Mouse (Mus musculus) central nervous system, embryonic 18 days (tissue): ENCODE measurements around the gene Plpp6. TPM values are rescaled to one million over a fixed set of nuclear protein-coding genes. Genes with fewer than 3 reads are reported as not detected.

Source experiments
- polyA plus RNA-seq: library from polyadenylated mRNA; depleted of rRNA; stranded (reverse); fragments of >200 nt; gene quantifications from 2 replicates; pipeline ENCODE4 v1.2.3, GENCODE M21; 2012; rRNA removed

Plpp6 gene
- 10.6 and 11.4 TPM in 2 replicates for polyA plus RNA-seq

DNA sequence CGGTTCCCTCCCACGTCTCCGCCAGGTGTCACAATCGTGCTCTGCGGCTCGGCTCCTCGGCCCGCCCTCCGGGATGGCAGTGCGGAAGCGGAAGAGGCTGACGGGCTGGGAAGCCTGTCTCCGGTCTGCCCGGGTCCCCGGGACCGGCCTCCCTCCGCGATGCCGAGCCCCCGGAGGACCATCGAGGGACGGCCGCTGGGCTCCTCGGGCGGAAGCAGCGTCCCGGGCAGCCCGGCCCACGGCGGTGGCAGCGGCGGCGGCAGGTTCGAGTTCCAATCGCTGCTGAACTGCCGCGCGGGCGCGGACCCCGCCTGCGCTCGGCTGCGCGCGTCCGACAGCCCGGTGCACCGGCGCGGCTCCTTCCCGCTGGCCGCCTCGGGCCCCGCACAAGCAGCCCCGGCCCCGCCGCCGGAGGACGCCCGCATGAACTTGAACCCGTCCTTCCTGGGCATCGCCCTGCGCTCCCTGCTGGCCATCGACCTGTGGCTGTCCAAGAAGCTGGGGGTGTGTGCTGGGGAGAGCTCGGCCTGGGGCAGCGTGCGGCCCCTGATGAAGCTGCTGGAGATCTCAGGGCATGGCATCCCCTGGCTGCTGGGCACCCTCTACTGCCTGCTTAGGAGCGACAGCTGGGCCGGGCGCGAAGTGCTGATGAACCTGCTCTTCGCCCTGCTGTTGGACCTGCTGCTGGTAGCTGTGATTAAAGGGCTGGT, at the start of gene Plpp6:
TSS of gene Plpp6 (plus strand) at position 112 of the 710 bp plus-strand sequence.

DNA sequence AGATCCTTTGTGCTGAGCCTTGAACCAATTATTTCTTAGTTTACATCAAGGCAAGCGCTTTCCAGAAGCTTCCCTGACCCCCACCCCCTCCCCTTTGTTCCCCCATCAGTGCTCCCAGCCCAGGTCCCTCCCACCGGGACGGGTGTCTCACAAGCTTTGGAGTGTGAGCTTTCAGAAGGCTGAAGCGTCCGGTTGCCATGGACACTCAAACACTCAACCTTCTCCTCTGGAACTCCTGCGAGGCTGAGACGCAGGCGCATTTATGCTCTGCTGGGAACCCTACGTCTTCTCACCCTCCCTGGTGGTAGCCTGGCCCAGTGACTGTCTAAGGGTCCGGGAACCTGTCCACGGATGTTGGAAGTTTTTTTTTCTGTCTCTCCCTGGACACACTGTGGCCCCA, 3.9 kb downstream of the Plpp6 start, which contains the start of gene 4430402I18Rik:
TSS of gene 4430402I18Rik (minus strand) at position 149 of the 400 bp plus-strand sequence.

DNA sequence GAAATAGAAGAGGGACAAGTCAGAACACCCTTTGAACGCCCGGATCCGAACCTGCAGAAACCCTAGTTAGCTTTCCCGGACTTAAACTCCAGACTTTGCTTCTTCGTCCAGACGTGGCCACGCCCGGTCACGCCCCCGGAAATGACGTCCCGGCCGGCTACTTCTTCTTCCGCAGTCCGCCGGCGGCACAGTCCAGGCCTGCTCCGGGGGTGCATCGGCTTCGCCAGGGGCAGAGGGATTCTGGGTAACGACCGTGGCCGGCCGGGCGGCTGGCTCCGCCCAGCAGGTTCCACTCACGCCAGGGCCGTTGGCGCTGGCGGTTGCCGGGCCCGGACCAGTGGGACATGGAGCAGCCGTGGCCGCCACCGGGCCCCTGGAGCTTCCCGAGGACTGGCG, 26.4 kb downstream of the Plpp6 start, which contains the start of gene Cdc37l1:
TSS of gene Cdc37l1 (plus strand) at position 159 of the 396 bp plus-strand sequence.

Other genes starting within 250 kb of the Plpp6 start
- 42.1 and 45.5 TPM in 2 replicates for gene Slc1a1, start 128.9 kb upstream of the Plpp6 start, polyA plus RNA-seq
- gene 4430402I18Rik, start 3.8 kb downstream of the Plpp6 start, polyA plus RNA-seq: 1.6 and 1.9 TPM in 2 replicates
- 44.5 and 47.4 TPM in 2 replicates for gene Cdc37l1, start 26.4 kb downstream of the Plpp6 start, polyA plus RNA-seq
- gene Ak3, start 84.0 kb downstream of the Plpp6 start, polyA plus RNA-seq: 42.9 and 44.1 TPM in 2 replicates
- 26.1 and 26.9 TPM in 2 replicates for gene Rcl1, start 137.4 kb downstream of the Plpp6 start, polyA plus RNA-seq